Mouse (Mus musculus): ENCODE data around the gene Tex46. TPM values are rescaled to one million over a fixed set of nuclear protein-coding genes. Genes with fewer than 3 reads are reported as not detected.

Tex46 gene
- total RNA-seq, 2 experiments from 2014 or later = not detected

Small RNA genes lying within 50 kb of the gene (microRNA-seq; reads per million reads assigned to microRNA genes)
- gene Gm22180 (ENCODE audit: borderline number of aligned reads in 2 of 2) = 0 reads per million in 2 experiments

Other genes starting within 250 kb of the Tex46 start
- gene Htr1d, start 186.9 kb upstream of the Tex46 start, total RNA-seq (2021) = not detected
- gene 6030445D17Rik, start 148.2 kb upstream of the Tex46 start, total RNA-seq (2021) = under 1 TPM; 0.17 to 0.35 TPM
- gene Luzp1, start 140.7 kb upstream of the Tex46 start, total RNA-seq (2021) = 10 to 100 TPM; 37.8 to 41.4 TPM
- gene Kdm1a, start 7.7 kb upstream of the Tex46 start, total RNA-seq (2021) = 10 to 100 TPM; 28.4 to 33.7 TPM
- not detected for gene Lactbl1, start 12.2 kb downstream of the Tex46 start, total RNA-seq (2021)
- gene Ephb2, start 225.6 kb downstream of the Tex46 start, total RNA-seq (2021) = under 1 TPM; 0.16 to 0.39 TPM